Mouse (Mus musculus): ENCODE data around the gene Ndufa4l2.

- TF ChIP-seq POLR2A (IDR thresholded peaks at IDR 0.05; ENCODE audit: extremely low read depth, insufficient read depth, low read length) (no peak), CTCF (IDR thresholded peaks at IDR 0.05; ENCODE audit: low read depth, low read length) (no peak)
Observed at GRCm38 (mm10) chr10:127543916-127544315, 29.1 kb downstream of the Ndufa4l2 start.

Measured in liver, adult 2 months (tissue).